Mouse (Mus musculus) intestine, postnatal 0 days (tissue): ENCODE data around the gene Gjb1. TPM values are rescaled to one million over a fixed set of nuclear protein-coding genes. Genes with fewer than 3 reads are reported as not detected.

Source experiments
- ATAC-seq: fragments of 200-750 bp; cut with Nextera tagmentation; 2 replicates; pipeline ENCODE4 v1.8.0; 2017; ENCODE audit warnings: mild to moderate bottlenecking, moderate TSS enrichment, moderate library complexity
- H3K27ac ChIP-seq: fragments of 300-500 bp; sonication (generic); 2 replicates; pipeline ENCODE4 v1.5.1; 2014; ENCODE audit warnings: mild to moderate bottlenecking, low read depth, low read length, moderate library complexity
- H3K27me3 ChIP-seq: fragments of 300-500 bp; sonication (generic); replicated peaks from 2 replicates; pipeline ENCODE4 v1.6.1; 2014; ENCODE audit warnings: low read length, mixed read lengths; ENCODE audit not compliant: control insufficient read depth, insufficient read depth
- H3K36me3 ChIP-seq: fragments of 300-500 bp; sonication (generic); 2 replicates; pipeline ENCODE4 v1.6.1; 2014; ENCODE audit warnings: mild to moderate bottlenecking, moderate library complexity; ENCODE audit not compliant: control insufficient read depth, insufficient read depth
- H3K4me1 ChIP-seq: fragments of 300-500 bp; sonication (generic); replicated peaks from 2 replicates; pipeline ENCODE4 v1.6.1; 2014; ENCODE audit warnings: antibody characterized with exemption, low read length, mixed read lengths; ENCODE audit not compliant: control insufficient read depth, insufficient read depth
- H3K4me2 ChIP-seq: fragments of 300-500 bp; sonication (generic); replicated peaks from 2 replicates; pipeline ENCODE4 v1.6.1; 2014; ENCODE audit warnings: low read depth, mild to moderate bottlenecking, moderate library complexity
- H3K4me3 ChIP-seq: fragments of 300-500 bp; sonication (generic); 2 replicates; pipeline ENCODE4 v1.5.1; 2014; ENCODE audit warnings: low read depth, low read length
- H3K9ac ChIP-seq: fragments of 300-500 bp; sonication (generic); 2 replicates; pipeline ENCODE4 v1.6.1; 2014; ENCODE audit warnings: mild to moderate bottlenecking, low read depth, low read length
- H3K9me3 ChIP-seq: fragments of 300-500 bp; sonication (generic); 2 replicates; pipeline ENCODE4 v1.6.1; 2016; ENCODE audit warnings: mixed run types; ENCODE audit not compliant: control insufficient read depth
- CTCF ChIP-seq: sonication (generic); IDR thresholded peaks from 2 replicates; pipeline ENCODE4 v1.5.1; 2016; ENCODE audit warnings: low read depth, mild to moderate bottlenecking, control low read depth, antibody characterized with exemption, moderate library complexity
- WGBS: fragments of 180-500 bp; shearing (Covaris S2); extraction: QIAGEN DNeasy Blood & Tissue Kit; methylation state at CpG from one replicate; pipeline ENCODE4 v1.1.7; 2014; 5-methylcytosine and 5-hydroxymethylcytosine counted together
- polyA plus RNA-seq: library from polyadenylated mRNA; unstranded; fragments of >200 nt; fragmentation: Nextera tagmentation; extraction: Ambion mirVana; gene quantifications from 2 replicates; pipeline ENCODE4 v1.2.1, GENCODE M21; 2015

Gjb1 gene
- polyA plus RNA-seq, 1 experiment from 2014 or later, result 105 TPM

DNA sequence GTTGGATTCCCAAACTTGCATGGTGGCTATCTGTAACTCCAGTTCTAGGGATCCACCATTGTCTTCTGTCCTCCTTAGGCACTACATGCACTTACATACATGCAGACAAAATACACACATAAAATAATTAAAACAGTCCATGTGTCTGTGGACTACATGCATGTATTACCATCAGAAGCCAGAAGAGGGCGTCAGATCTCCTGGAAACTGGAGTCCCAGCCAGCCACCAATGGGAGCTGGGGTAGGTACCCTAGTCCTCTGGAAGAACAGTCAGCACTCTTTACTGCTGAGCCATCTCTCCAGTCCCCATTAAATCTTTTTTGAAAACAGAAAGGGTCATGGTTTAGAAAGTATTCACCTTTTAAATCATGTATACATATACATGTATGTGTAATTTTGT, 51.6 kb downstream of the Gjb1 start:
- Histone ChIP-seq H3K4me1 (no peaks in the 10 kb centered on the region), H3K27me3 (no peaks in the 10 kb centered on the region), H3K4me2 (no peak overlapping the region), H3K9ac (no peak overlapping the region), H3K27ac (no peak overlapping the region), H3K36me3 (peaks cover 3% of the 10 kb centered on the region; the same call in 1 of the 2 replicates), H3K9me3 (no peaks in the 10 kb centered on the region), H3K4me3 (no peak overlapping the region)
- TF ChIP-seq CTCF, result peak; percentile 59
- 4% methylated on average over 1 of the region's 1 CpGs for whole genome bisulfite sequencing
- no peak for ATAC-seq

DNA sequence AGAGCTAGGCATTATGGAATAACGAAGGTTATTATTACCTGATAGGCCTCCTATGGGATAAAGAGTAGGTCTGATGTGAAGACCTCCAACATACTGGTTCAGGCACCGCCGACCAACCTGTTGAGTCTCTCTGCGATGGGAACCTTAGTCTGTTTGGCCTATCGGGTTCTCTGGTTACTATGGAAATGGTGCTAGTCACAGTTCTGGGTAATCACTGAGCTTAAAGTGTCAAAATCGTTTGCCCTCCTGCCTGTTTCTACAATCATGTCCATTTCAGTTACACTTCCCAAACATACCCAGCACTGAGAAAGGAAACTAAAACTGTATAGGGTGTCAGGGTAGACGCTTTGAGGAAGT, 52.6 kb downstream of the Gjb1 start:
- no peak for TF ChIP-seq CTCF
- Histone ChIP-seq H3K27ac (peak overlapping the region; percentile 89), H3K36me3 (peaks cover 3% of the 10 kb centered on the region; the same call in 1 of the 2 replicates), H3K9me3 (no peaks in the 10 kb centered on the region), H3K4me3 (peak overlapping the region; percentile 65), H3K27me3 (no peaks in the 10 kb centered on the region), H3K9ac (peak overlapping the region; percentile 8), H3K4me2 (peak overlapping the region; percentile 55), H3K4me1 (no peaks in the 10 kb centered on the region)
- 29% methylated on average over 7 of the region's 7 CpGs for WGBS
- no peak for ATAC-seq

DNA sequence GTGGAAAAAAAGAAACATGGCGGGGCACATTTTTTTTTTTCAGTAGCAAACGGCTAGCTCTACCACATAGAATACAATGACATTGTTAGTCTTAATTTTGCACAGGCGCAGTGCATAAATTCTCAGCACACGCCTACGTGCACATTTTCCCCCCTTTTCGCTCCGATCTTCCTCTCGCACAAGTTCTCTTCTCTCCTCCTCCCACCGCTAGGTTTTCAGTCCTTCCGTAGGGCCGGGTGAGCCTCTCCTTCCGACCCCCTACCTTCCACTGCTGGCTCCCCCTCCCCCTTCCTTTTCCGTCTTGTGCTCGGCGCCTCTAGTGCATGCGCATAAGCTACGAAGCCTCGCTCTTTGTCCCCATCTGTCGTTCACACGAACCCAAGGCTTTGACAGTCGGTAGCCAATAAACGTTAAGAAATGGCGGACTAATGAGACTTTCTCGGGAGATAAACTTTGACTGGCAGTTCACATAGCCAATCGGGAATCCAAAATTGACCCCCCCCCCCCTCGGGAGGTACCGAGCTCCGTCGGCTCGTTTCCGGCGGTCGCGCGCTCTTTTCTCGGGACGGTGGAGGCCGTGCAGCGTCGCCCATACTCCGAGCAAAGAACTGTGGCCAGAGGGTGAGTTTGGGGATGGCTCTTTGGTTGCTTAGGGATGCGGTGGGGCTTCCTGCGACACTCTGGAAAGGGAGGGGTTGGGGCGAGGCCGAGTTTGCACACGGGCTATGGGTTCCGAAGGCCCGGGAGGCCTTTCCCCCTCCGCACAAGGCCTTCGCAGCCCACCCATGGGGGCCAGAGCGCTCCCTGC, 53.2 kb downstream of the Gjb1 start, which contains the start of gene Nono:
TSS of gene Nono (plus strand) at position 177 of the 808 bp plus-strand sequence.
- peak; percentile 52 for TF ChIP-seq CTCF
- peak within 1 kb of the TSS; percentile 65 for H3K4me3 ChIP-seq
- peak within 1 kb of the TSS; percentile 90 for H3K27ac ChIP-seq
- no peaks in the 10 kb centered on the region for H3K4me1 ChIP-seq
- peak; percentile 92 for ATAC-seq
- H3K9me3 ChIP-seq, result no peaks in the 10 kb centered on the region
- H3K4me2 ChIP-seq, result peak within 1 kb of the TSS; percentile 58
- H3K9ac ChIP-seq, result peak within 1 kb of the TSS; percentile 74
- 19% methylated on average over 51 of the region's 51 CpGs for WGBS
- no peaks in the 10 kb centered on the region for H3K27me3 ChIP-seq
- H3K36me3 ChIP-seq, result peaks cover 3% of the 10 kb centered on the region; the same call in 1 of the 2 replicates

DNA sequence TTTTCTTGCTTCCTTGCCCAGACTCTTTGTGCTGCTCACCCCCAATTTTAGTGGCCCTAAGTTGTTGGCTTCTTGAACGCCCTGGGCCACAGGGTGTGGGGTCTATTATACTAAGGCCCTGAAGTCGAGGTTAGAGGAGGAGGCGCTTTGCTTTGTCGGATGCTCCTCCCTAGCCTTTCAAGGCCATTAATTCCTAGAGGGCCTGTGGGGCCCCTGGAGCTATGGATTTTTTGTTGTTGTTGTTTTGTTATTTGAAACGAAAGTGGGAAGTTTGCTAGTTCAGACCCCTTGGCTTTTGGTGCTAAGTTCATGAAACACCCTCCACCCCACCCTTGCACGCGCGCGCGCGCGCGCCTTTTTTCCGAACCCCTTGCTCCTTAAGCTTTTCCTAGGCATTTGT, 53.8 kb downstream of the Gjb1 start:
- no peaks in the 10 kb centered on the region for H3K4me1 ChIP-seq
- peak overlapping the region; percentile 74 for H3K9ac ChIP-seq
- H3K36me3 ChIP-seq, result peaks cover 3% of the 10 kb centered on the region; the same call in 1 of the 2 replicates
- peak overlapping the region; percentile 65 for H3K4me3 ChIP-seq
- H3K27me3 ChIP-seq, result no peaks in the 10 kb centered on the region
- H3K9me3 ChIP-seq, result no peaks in the 10 kb centered on the region
- WGBS, result 15% methylated on average over 14 of the region's 14 CpGs
- peak overlapping the region; percentile 90 for H3K27ac ChIP-seq
- ATAC-seq, result peak; percentile 64
- H3K4me2 ChIP-seq, result peak overlapping the region; percentile 58
- no peak for TF ChIP-seq CTCF

Other genes starting within 250 kb of the Gjb1 start
- gene Snx12, start 153.8 kb upstream of the Gjb1 start, polyA plus RNA-seq, result 44.3 and 44.9 TPM in 2 replicates
- gene Foxo4, start 121.8 kb upstream of the Gjb1 start, polyA plus RNA-seq, result 1.4 and 1.6 TPM in 2 replicates
- gene Gm614, start 112.4 kb upstream of the Gjb1 start, polyA plus RNA-seq, result not detected in 2 replicates
- 4.6 and 6.1 TPM in 2 replicates for gene Il2rg, start 108.1 kb upstream of the Gjb1 start, polyA plus RNA-seq
- gene Gm20489, start 107.4 kb upstream of the Gjb1 start, polyA plus RNA-seq, result not detected in 2 replicates
- gene Med12, start 102.3 kb upstream of the Gjb1 start, polyA plus RNA-seq, result 13.9 and 14.0 TPM in 2 replicates
- gene Nlgn3, start 77.2 kb upstream of the Gjb1 start, polyA plus RNA-seq, result 1.5 and 2.2 TPM in 2 replicates
- gene Zmym3, start 44.5 kb downstream of the Gjb1 start, polyA plus RNA-seq, result 9.8 and 10.6 TPM in 2 replicates
- gene Nono, start 52.9 kb downstream of the Gjb1 start, polyA plus RNA-seq, result 101 and 103 TPM in 2 replicates
- 0.25 and 0.29 TPM in 2 replicates for gene Itgb1bp2, start 72.7 kb downstream of the Gjb1 start, polyA plus RNA-seq
- gene Taf1, start 156.4 kb downstream of the Gjb1 start, polyA plus RNA-seq, result 3.2 and 3.5 TPM in 2 replicates